Mouse (Mus musculus) telencephalon, adult 2 months (tissue): ENCODE results near the gene Slc44a2.

Experiments
- DNase-seq: peaks from one replicate; pipeline ENCODE4 v3.0.0-alpha.2; 2011; ENCODE audit warnings: low read depth, low spot score

Slc44a2 gene

DNA sequence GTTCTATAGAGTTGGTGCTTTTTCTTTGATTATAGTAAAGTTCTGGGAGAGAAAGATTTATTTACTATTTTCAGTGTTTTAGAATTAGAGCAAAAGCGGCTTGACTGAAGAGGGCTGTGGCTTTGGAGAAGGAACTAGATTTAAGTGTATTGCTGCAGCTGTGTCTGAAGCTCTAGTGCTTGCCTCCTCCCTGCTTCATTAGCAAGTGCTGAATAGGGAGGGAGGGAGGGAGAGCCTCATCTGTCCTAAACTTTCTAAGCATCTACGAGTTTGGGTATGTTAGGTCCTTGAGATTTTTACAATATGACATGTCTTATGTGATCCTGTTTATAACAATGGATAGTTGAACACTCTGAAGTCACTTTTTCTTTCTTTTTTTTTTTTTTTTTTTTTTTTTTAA, 50.4 kb downstream of the Slc44a2 start:
- no peak for DNase-seq

DNA sequence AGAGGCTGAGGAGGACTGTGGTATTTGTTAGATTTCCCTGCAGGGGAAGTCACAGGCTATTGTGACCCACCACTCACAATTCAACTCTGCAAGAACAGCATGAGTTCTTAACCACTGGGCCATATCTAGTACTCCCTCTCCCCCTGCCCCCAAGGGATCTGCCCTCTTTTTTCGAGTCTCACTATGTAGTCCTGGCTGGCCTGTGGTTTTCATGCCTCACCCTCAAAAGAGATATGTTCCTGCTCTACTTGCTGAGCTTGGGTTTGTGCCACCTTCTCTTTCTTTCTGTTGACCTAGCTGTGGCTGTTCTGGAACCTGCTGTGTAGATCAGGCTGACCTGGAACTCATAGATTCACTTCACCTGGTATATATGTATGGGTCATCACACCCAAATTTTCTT, 52.0 kb downstream of the Slc44a2 start:
- DNase-seq = no peak

DNA sequence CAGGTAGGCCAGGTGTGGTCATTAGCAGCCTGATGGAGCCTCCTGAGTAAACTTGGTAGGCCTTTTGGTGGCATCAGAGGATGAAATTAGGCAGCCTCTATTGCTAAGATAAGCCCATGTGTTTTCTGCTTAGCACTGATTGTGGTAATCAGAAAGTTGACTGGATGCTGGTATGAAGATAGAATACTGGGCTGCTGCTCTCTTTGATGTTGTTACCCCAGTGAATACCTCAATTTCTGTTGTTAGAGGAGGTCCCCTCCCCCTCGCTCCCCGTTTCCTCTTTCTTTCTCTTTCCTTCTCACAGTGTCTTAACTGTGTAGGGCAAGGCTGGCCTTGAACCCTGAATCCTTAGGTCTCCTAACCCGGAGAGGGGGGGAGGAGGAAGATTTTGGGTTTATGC, 58.7 kb downstream of the Slc44a2 start:
- DNase-seq = no peak

DNA sequence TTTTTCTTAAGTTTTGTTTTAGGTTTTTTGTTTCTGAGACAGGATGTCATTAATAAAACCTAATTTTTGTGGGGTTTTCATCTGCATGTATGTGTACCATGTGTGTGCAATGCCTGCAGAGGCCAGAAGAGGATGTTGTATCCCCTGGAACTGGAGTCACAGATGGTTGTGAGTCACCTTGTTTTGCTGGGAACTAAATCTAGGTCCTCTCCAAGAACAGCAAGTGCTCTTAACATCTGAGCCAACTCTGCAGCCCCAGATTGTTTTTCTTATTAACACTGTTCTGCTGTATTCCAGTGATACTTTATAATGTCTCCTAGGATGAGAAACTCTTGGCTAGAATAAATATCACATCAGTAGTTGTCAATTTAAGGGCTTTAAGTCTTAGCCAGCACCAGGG, 60.4 kb downstream of the Slc44a2 start:
- no peak for DNase-seq

DNA sequence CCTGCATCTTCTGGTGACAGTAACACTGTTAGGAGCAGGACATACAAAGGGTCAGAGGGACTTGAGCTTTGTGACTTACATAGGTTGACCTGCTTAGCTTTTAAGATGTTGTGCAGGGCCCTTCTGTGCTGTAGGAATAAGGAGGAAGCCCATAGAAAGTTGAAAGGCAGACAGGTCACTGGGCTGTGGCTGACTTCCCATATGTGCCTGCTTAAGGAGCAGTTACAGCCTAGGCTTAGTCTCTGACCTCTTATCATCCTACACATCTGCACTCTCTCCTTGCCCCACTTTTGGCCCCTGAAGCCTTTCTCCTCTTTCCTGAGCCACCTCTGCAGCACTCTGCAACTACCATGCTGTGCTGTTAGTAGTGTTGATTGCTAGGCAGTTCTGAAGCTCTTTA, 63.5 kb downstream of the Slc44a2 start:
- no peak for DNase-seq

DNA sequence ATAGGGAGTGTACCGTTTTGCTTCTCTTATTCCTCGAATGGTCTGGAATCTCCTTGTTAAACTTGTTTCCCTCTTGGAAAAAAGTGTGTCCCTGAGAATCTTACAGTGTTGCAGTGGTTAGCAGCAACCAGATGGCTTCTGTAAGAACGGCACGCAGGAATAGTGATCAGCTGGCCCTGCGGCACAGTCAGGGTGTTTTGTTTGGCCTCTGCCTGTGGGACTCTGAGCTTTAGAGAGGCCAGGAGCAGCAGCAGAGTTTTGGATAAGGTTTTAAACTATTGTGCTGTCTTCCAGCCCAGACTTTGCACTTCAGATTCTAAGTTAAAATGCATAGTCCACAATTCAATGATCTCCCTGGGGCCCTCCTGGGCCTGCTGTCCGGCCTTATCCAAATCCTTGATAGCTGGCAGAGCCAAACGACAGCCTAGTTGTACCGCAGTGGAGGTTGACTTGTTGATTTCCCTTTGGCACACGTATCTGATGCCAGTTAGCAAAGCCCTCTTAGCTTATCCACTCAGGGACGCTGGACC, 72.2 kb downstream of the Slc44a2 start:
- no peak for DNase-seq

DNA sequence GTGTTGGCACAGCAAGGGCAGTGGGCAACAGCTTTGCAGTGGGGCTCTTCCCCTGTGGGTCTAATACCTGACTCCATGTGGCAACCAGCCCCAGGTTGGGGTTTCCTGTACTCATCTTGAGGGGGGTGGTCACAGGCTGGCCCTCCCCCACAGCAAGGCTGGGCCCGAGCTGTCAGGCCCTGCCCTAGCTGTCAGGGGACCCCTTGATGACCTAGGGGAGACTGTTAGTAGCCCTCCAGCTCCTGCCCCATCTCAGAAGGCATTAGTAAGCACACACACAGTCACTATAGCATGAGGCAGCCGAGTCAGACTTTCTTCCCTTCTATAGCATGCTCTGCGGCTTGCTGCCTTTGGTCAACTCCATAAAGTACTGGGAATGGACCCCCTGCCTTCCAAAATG, 75.2 kb downstream of the Slc44a2 start:
- no peak for DNase-seq

DNA sequence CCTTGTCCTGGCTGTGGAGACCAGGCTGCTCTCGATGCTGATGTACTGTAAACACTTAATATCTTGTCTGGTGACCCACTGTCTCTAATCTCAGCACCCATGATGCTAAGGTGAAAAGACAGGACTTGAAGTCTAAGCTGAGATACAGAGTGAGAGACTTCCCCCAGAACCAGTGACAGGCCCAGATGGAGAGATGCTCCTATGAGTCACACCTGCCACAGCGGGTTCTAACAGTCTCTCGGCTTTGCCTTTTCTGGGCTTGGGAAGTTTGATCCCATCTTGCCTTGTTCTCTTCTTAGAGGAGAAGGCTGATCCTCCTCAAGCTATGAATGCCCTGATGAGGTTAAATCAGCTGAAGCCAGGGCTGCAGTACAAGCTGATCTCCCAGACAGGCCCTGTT, 76.7 kb downstream of the Slc44a2 start:
- no peak for DNase-seq

DNA sequence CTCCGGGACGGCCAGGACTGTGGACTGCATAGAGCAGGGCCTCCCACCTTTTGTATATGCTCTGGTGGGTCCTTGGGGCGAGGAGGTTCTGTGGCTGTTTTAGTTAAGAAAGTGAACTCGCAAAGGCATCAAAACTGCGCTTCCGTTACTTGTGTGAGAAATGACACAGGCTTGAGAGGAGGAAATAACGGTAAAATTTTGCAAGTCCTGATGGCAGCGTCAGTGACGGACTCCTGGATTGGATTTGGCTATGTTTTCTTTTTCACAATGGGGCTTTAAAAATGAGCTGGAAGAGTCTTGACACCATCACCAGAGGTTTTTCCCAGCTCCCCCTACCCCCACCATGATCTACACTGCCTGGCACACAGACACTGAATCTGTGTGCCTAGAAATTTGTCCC, 80.5 kb downstream of the Slc44a2 start:
- no peak for DNase-seq

DNA sequence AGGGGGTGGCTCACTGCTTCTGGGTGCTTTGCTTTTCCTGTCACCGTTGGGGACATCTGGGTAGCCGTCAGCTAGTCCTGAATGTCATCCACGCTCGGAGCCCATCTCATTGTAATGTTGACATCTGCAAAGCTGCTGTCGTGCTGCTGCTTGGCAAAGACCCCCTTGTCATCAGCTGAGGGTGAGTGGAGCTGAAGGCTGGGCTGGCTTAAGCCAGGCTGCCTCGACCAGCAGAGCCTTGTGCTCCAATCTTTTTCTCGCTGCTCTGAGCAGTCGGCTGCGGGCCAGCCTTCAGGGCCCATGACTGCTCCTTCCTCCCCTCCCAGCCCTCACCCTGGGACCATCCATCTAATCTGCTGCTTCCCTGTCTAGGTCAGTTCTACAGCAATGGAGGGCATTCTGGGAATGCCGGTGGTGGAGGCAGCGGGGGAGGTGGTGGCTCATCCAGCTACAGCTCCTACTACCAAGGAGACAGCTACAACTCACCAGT, 82.3 kb downstream of the Slc44a2 start:
- DNase-seq = no peak

DNA sequence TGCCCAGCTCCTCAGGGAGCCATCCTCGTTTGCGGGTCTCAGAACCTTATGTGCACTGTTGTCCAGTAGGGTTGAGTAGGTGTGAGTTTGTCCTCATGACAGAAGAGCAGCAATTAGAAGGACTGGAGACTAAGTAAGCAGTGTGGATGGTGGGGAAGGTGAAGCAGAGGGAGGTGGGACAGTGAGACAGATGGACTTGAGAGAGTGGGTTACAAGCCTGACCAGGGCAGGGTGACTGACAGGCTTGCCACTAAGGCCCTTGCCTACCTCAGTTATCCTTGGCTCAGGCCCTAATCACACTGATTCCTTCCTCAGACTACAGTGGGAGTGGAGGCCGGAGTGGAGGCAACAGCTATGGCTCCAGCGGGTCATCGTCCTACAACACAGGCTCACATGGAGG, 83.2 kb downstream of the Slc44a2 start:
- no peak for DNase-seq
